Mouse (Mus musculus) spleen, adult 2 months (tissue): ENCODE measurements around the gene Itpr3.

ENCODE experiments used
- CTCF ChIP-seq: fragments of 200-500 bp; IDR thresholded peaks from 2 replicates; pipeline ENCODE4 v1.5.1; 2011; ENCODE audit warnings: mild to moderate bottlenecking, inconsistent platforms; ENCODE audit not compliant: insufficient read depth, insufficient read length, insufficient replicate concordance; ENCODE audit errors: extremely low read depth
- POLR2A ChIP-seq: fragments of 200-500 bp; IDR thresholded peaks from 2 replicates; pipeline ENCODE4 v1.6.1; 2011; ENCODE audit warnings: low read depth, low read length, inconsistent platforms

DNA sequence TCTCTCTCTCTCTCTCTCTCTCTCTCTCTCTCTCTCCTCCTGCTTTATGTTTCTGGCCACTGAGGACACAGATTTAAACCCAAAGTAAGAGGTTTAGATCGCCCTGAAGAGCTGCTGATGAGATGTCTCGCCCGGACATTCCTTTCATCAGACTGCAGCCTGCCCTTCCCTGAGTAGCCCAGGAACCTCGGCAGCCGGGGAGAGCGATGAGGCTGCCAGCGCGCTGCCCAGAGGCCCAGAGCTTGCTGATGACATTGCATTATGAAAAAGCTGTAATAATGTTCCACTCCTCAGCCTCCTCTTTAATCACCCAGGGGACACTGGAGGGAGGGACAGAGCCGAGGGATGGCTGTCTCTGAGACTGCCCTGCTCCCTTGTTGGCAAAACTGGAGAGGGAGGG is 83.2 kb downstream of the Itpr3 start:
- TF ChIP-seq POLR2A (no peak), CTCF (no peak)
